ENCODE assay signal across 1 mouse cellular context in genomic region chr4:140702611-140703327, GRCm38 (mm10).
TF ChIP-seq lines count a peak whose summit lies in the region.

No protein-coding gene starts in this region.

TF ChIP-seq in C2C12, 6 proteins besides CTCF, POLR2A, EP300 and RAD21:
- no peak for TF ChIP-seq MYOD1 (IDR thresholded peaks at IDR 0.05; ENCODE audit: control insufficient read depth, insufficient read length, low read depth)
- no peak for TF ChIP-seq MAX (IDR thresholded peaks at IDR 0.05)
- no peak for TF ChIP-seq FOSL1 (IDR thresholded peaks at IDR 0.05; ENCODE audit: insufficient read depth, low read length, poor library complexity, severe bottlenecking)
- no peak for TF ChIP-seq USF1 (IDR thresholded peaks at IDR 0.05; ENCODE audit: low read depth)
- TF ChIP-seq CEBPB (IDR thresholded peaks at IDR 0.05; ENCODE audit: low read depth) = no peak
